Mouse (Mus musculus): ENCODE measurements around the gene Pnma1. TPM values are rescaled to one million over a fixed set of nuclear protein-coding genes. Genes with fewer than 3 reads are reported as not detected.

Pnma1 gene
- polyA plus RNA-seq, 1 experiment from 2014 or later = 6.5 TPM

Other genes starting within 250 kb of the Pnma1 start
- 16.4 and 18.6 TPM in 2 replicates for gene Numb, start 226.6 kb downstream of the Pnma1 start, polyA plus RNA-seq (2015; fragmentation: Nextera tagmentation; extraction: Ambion mirVana)
- gene Riox1, start 197.9 kb downstream of the Pnma1 start, polyA plus RNA-seq (2015; fragmentation: Nextera tagmentation; extraction: Ambion mirVana) = 13.0 and 13.7 TPM in 2 replicates
- gene Heatr4, start 163.6 kb downstream of the Pnma1 start, polyA plus RNA-seq (2015; fragmentation: Nextera tagmentation; extraction: Ambion mirVana) = not detected in 2 replicates
- 11.3 and 12.4 TPM in 2 replicates for gene Acot2, start 160.6 kb downstream of the Pnma1 start, polyA plus RNA-seq (2015; fragmentation: Nextera tagmentation; extraction: Ambion mirVana)
- gene Acot1, start 139.0 kb downstream of the Pnma1 start, polyA plus RNA-seq (2015; fragmentation: Nextera tagmentation; extraction: Ambion mirVana) = 74.0 and 86.6 TPM in 2 replicates
- gene Acot4, start 110.1 kb downstream of the Pnma1 start, polyA plus RNA-seq (2015; fragmentation: Nextera tagmentation; extraction: Ambion mirVana) = 0.27 and 0.41 TPM in 2 replicates
- gene Gm49366, start 109.6 kb downstream of the Pnma1 start, polyA plus RNA-seq (2015; fragmentation: Nextera tagmentation; extraction: Ambion mirVana) = not detected in 2 replicates
- gene Acot3, start 96.3 kb downstream of the Pnma1 start, polyA plus RNA-seq (2015; fragmentation: Nextera tagmentation; extraction: Ambion mirVana) = 0.62 and 0.80 TPM in 2 replicates
- 0.32 TPM in 1 of 2 replicates, not detected in the other for gene Acot5, start 79.2 kb downstream of the Pnma1 start, polyA plus RNA-seq (2015; fragmentation: Nextera tagmentation; extraction: Ambion mirVana)
- 1.2 TPM in 2 replicates for gene Acot6, start 47.8 kb downstream of the Pnma1 start, polyA plus RNA-seq (2015; fragmentation: Nextera tagmentation; extraction: Ambion mirVana)
- gene Dnal1, start 34.1 kb downstream of the Pnma1 start, polyA plus RNA-seq (2015; fragmentation: Nextera tagmentation; extraction: Ambion mirVana) = 9.6 and 10.1 TPM in 2 replicates
- gene Elmsan1, start 70.4 kb upstream of the Pnma1 start, polyA plus RNA-seq (2015; fragmentation: Nextera tagmentation; extraction: Ambion mirVana) = 4.3 and 5.0 TPM in 2 replicates
- 12.0 and 13.4 TPM in 2 replicates for gene Ptgr2, start 136.7 kb upstream of the Pnma1 start, polyA plus RNA-seq (2015; fragmentation: Nextera tagmentation; extraction: Ambion mirVana)
- 92.8 and 96.0 TPM in 2 replicates for gene Zfp410, start 168.4 kb upstream of the Pnma1 start, polyA plus RNA-seq (2015; fragmentation: Nextera tagmentation; extraction: Ambion mirVana)
- 41.6 and 50.3 TPM in 2 replicates for gene Coq6, start 213.2 kb upstream of the Pnma1 start, polyA plus RNA-seq (2015; fragmentation: Nextera tagmentation; extraction: Ambion mirVana)
- gene Fam161b, start 213.3 kb upstream of the Pnma1 start, polyA plus RNA-seq (2015; fragmentation: Nextera tagmentation; extraction: Ambion mirVana) = 14.8 and 16.1 TPM in 2 replicates

Data from forebrain, embryonic 15.5 days (tissue).